Mouse (Mus musculus): ENCODE data around the gene Rgl3. TPM values are rescaled to one million over a fixed set of nuclear protein-coding genes. Genes with fewer than 3 reads are reported as not detected.

Gene Rgl3
- polyA plus RNA-seq, 1 experiment from 2014 or later = 1.8 TPM

- H3K79me2 ChIP-seq (ENCODE audit: inconsistent target) = peaks cover 11% of the 10 kb centered on the region; the same call in 1 of the 2 replicates
- WGBS (ENCODE audit: missing documents) = 0% methylated on average over 6 of the region's 6 CpGs
- peak overlapping the region; percentile 75 for H3K27ac ChIP-seq
- H3K36me3 ChIP-seq (ENCODE audit: inconsistent target) = no peaks in the 10 kb centered on the region
- peak overlapping the region; percentile 73 for H3K4me3 ChIP-seq (ENCODE audit: inconsistent target)
These were observed 62.5 kb downstream of the Rgl3 start for GRCm38 (mm10) chr9:21926784-21927183.

GRCm38 (mm10) chr9:21926155-21926554, 63.1 kb downstream of the Rgl3 start:
- peak overlapping the region; percentile 75 for H3K27ac ChIP-seq
- 66% methylated on average over 6 of the region's 6 CpGs for WGBS (ENCODE audit: missing documents)
- H3K79me2 ChIP-seq (ENCODE audit: inconsistent target) = peaks cover 11% of the 10 kb centered on the region; the same call in 1 of the 2 replicates
- peak overlapping the region; percentile 73 for H3K4me3 ChIP-seq (ENCODE audit: inconsistent target)
- no peaks in the 10 kb centered on the region for H3K36me3 ChIP-seq (ENCODE audit: inconsistent target)

- H3K79me2 ChIP-seq (ENCODE audit: inconsistent target) = peaks cover 11% of the 10 kb centered on the region; the same call in 1 of the 2 replicates
- whole genome bisulfite sequencing (ENCODE audit: missing documents) = 100% methylated on average over 1 of the region's 1 CpGs
- H3K36me3 ChIP-seq (ENCODE audit: inconsistent target) = no peaks in the 10 kb centered on the region
- no peak overlapping the region for H3K4me3 ChIP-seq (ENCODE audit: inconsistent target)
- H3K27ac ChIP-seq = no peak overlapping the region
These were observed 63.7 kb downstream of the Rgl3 start for GRCm38 (mm10) chr9:21925506-21925905.

GRCm38 (mm10) chr9:21925034-21925433, 64.2 kb downstream of the Rgl3 start:
- peaks cover 11% of the 10 kb centered on the region; the same call in 1 of the 2 replicates for H3K79me2 ChIP-seq (ENCODE audit: inconsistent target)
- 98% methylated on average over 3 of the region's 3 CpGs for WGBS (ENCODE audit: missing documents)
- no peak overlapping the region for H3K4me3 ChIP-seq (ENCODE audit: inconsistent target)
- H3K27ac ChIP-seq = no peak overlapping the region
- H3K36me3 ChIP-seq (ENCODE audit: inconsistent target) = no peaks in the 10 kb centered on the region

GRCm38 (mm10) chr9:21924099-21924493, 65.2 kb downstream of the Rgl3 start:
- H3K4me3 ChIP-seq (ENCODE audit: inconsistent target) = no peak overlapping the region
- H3K27ac ChIP-seq = peak overlapping the region; percentile 21
- WGBS (ENCODE audit: missing documents) = 15% methylated on average over 6 of the region's 6 CpGs
- no peaks in the 10 kb centered on the region for H3K36me3 ChIP-seq (ENCODE audit: inconsistent target)
- H3K79me2 ChIP-seq (ENCODE audit: inconsistent target) = peaks cover 11% of the 10 kb centered on the region; the same call in 1 of the 2 replicates

- WGBS (ENCODE audit: missing documents) = 20% methylated on average over 3 of the region's 3 CpGs
- H3K4me3 ChIP-seq (ENCODE audit: inconsistent target) = no peak overlapping the region
- H3K36me3 ChIP-seq (ENCODE audit: inconsistent target) = no peaks in the 10 kb centered on the region
- peak overlapping the region; percentile 21 for H3K27ac ChIP-seq
- H3K79me2 ChIP-seq (ENCODE audit: inconsistent target) = peaks cover 11% of the 10 kb centered on the region; the same call in 1 of the 2 replicates
These were observed 65.7 kb downstream of the Rgl3 start for GRCm38 (mm10) chr9:21923490-21924098.

GRCm38 (mm10) chr9:21923036-21923435, 66.2 kb downstream of the Rgl3 start:
- WGBS (ENCODE audit: missing documents) = 95% methylated on average over 4 of the region's 4 CpGs

More at GRCm38 (mm10) chr9:21923036-21923435, 66.2 kb downstream of the Rgl3 start:
- H3K27ac ChIP-seq = no peak overlapping the region; the same call in 1 of the 2 replicates
- peaks cover 11% of the 10 kb centered on the region; the same call in 1 of the 2 replicates for H3K79me2 ChIP-seq (ENCODE audit: inconsistent target)
- H3K36me3 ChIP-seq (ENCODE audit: inconsistent target) = no peaks in the 10 kb centered on the region
- no peak overlapping the region for H3K4me3 ChIP-seq (ENCODE audit: inconsistent target)

Other genes with a start within 250 kb of the Rgl3 start
- 0.45 to 5.8 TPM (median 3.0 TPM) in 3 replicates for gene Spc24, start 229.1 kb downstream of the Rgl3 start, polyA plus RNA-seq (2018)
- gene Kank2, start 190.7 kb downstream of the Rgl3 start, polyA plus RNA-seq (2018) = 5.1 to 8.4 TPM (median 5.6 TPM) in 3 replicates
- not detected in 3 replicates for gene Angptl8, start 153.9 kb downstream of the Rgl3 start, polyA plus RNA-seq (2018)
- gene Dock6, start 136.8 kb downstream of the Rgl3 start, polyA plus RNA-seq (2018) = 1.8 to 4.1 TPM (median 3.4 TPM) in 3 replicates
- 12.4 to 19.7 TPM (median 16.8 TPM) in 3 replicates for gene Rab3d, start 71.3 kb downstream of the Rgl3 start, polyA plus RNA-seq (2018)
- gene Ccdc159, start 62.0 kb downstream of the Rgl3 start, polyA plus RNA-seq (2018) = 0.63 to 1.3 TPM (median 1.1 TPM) in 3 replicates
- gene Tmem205, start 61.9 kb downstream of the Rgl3 start, polyA plus RNA-seq (2018) = 14.3 to 71.0 TPM (median 48.2 TPM) in 3 replicates
- 0.36 to 1.4 TPM (median 0.91 TPM) in 3 replicates for gene Plppr2, start 52.4 kb downstream of the Rgl3 start, polyA plus RNA-seq (2018)
- gene Swsap1, start 33.7 kb downstream of the Rgl3 start, polyA plus RNA-seq (2018) = 5.2 to 6.3 TPM (median 5.4 TPM) in 3 replicates
- gene Epor, start 25.9 kb downstream of the Rgl3 start, polyA plus RNA-seq (2018) = 5.3 to 6.7 TPM (median 6.5 TPM) in 3 replicates
- gene Ccdc151, start 13.2 kb upstream of the Rgl3 start, polyA plus RNA-seq (2018) = 0.10 to 0.13 TPM in 2 of 3 replicates, not detected in the other
- gene Prkcsh, start 13.4 kb upstream of the Rgl3 start, polyA plus RNA-seq (2018) = 72.3 to 78.4 TPM (median 76.1 TPM) in 3 replicates
- not detected in 3 replicates for gene Elavl3, start 62.6 kb upstream of the Rgl3 start, polyA plus RNA-seq (2018)
- not detected in 3 replicates for gene Gm49318, start 81.8 kb upstream of the Rgl3 start, polyA plus RNA-seq (2018)
- 4.3 to 7.0 TPM (median 5.2 TPM) in 3 replicates for gene Zfp653, start 81.9 kb upstream of the Rgl3 start, polyA plus RNA-seq (2018)
- gene Ecsit, start 96.0 kb upstream of the Rgl3 start, polyA plus RNA-seq (2018) = 8.1 to 14.7 TPM (median 10.0 TPM) in 3 replicates
- not detected in 3 replicates for gene Cnn1, start 109.8 kb upstream of the Rgl3 start, polyA plus RNA-seq (2018)
- gene Elof1, start 127.7 kb upstream of the Rgl3 start, polyA plus RNA-seq (2018) = 46.8 to 70.0 TPM (median 65.2 TPM) in 3 replicates
- 6.4 to 8.0 TPM (median 7.2 TPM) in 3 replicates for gene Acp5, start 146.3 kb upstream of the Rgl3 start, polyA plus RNA-seq (2018)
- gene Pigyl, start 167.4 kb upstream of the Rgl3 start, polyA plus RNA-seq (2018) = 27.7 to 36.9 TPM (median 33.2 TPM) in 3 replicates
- not detected in 3 replicates for gene Zfp872, start 198.6 kb upstream of the Rgl3 start, polyA plus RNA-seq (2018)
- 13.0 to 19.3 TPM (median 14.8 TPM) in 3 replicates for gene Zfp809, start 236.3 kb upstream of the Rgl3 start, polyA plus RNA-seq (2018)